Mouse (Mus musculus) erythroid progenitor cell, adult 5-6 weeks (primary cell): ENCODE measurements at regions not wholly inside any gene's neighbourhood (a gene's known extent, or its start where the extent isn't known, plus 50 kb on each side); places are given as distances from the start of the nearest gene placed in this dataset.
"Not testable (repeated sequence)": the region's sequence is repeated elsewhere in the genome, so short reads cannot be mapped to it uniquely, and the experiment has no call there.

Experiments
- ATAC-seq: replicated peaks from 2 replicates; pipeline ENCODE4 v1.8.0; 2016; ENCODE audit warnings: moderate number of reproducible peaks, mild to moderate bottlenecking, moderate TSS enrichment, inconsistent platforms; ENCODE audit not compliant: poor library complexity, low FRiP score, severe bottlenecking

DNA sequence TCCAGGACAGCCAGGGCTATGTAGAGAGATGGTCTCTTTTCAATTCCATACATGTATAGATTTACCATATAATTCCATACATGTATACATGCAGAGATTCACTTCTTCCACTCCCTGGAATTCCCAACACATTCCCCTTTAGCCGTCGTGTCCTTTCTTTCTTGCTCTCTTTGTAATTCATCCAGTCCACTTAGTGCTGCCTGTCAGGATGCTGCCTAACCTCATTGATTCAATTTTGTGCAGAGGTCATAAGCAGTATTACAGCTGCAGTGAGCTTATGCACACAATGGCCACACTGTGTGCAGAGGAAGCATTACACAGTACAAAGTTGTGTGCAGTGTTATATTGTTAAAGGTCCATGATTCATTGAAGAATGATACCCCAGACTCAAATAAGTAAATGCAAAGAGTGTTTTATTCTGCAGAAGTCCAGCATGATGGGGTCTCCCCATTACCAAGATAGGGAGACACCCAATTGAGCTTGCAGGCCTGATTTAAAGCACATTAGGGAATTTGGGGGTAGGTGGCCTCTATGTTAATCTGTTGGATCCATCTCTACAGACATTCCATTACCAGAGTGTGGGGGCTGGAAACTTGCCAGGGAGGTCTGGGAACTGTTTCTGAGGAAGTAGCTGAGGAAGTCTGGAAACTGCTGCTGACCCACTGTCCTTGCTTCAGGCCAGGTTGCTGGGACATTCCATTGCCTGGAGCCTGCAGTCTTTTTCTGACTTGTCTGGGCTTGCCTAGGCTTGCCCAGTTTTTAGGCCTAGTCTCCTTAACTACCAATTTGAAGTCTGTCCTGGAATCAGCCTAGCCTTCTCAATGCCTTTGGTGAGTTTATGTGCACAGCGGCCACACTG, 72.8 kb downstream of the Fam161a start:
- no peak for ATAC-seq

GRCm38 (mm10) chr11:23081616-23082015, 74.3 kb downstream of the Fam161a start:
- no peak for ATAC-seq

DNA sequence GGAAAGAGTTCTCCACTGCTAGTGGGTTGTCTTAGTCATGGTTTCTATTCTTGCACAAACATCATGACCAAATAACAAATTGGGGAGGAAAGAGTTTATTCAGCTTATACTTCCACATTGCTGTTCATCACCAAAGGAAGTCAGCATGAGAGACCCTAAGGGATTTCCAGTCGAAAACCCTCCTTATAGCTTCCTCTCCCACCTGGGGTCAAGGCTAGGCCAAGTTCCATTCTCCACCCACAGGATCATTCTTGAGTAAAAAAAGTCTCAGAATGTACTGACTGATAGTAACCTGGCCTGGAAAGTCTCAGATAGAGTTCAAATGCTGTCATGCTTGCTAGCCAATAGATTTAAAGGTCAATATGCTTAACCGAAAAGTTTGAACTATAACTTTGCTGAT, 76.5 kb downstream of the Fam161a start:
- ATAC-seq, result not testable (repeated sequence)

DNA sequence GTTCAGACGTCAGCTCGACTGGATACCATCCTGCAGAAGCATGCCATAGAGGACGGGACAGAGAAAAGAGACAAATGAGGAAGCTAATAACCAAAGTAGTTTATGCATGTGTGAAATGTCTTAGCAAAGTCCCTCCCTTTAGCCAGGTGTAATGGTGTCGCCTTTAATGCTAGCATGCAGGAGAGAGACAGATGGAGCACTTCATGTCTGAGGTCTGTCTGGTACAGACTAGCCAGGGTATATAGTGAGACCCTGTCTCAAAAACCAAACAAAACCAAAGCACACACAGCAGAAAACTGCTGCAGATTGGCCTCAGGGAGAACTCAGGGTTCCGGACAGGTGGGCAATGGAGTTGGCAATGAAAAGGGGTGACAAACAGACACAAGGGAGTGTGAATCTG, 88.0 kb downstream of the Fam161a start:
- ATAC-seq, result no peak

DNA sequence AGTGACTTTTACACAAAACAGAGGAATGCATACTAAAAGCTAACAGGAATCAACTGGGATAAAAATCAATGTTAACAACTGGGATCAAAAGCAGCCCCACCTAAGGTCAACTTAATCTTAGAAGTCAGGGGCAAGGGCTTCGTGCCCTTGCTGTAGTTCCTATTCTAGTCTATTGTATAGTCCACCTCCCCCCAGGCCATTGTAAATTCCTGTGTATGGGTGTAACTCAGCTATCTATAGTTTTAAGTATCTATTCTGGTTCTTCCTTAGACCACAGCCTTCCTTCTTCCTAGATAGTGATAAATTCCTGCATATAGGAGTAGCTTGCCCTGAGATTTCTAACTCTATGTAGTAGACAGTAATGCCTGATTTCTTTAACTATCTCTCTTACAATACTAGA, 88.4 kb downstream of the Fam161a start:
- ATAC-seq, result not testable (repeated sequence)

GRCm38 (mm10) chr11:23096451-23097222, 89.3 kb downstream of the Fam161a start:
- no peak for ATAC-seq

GRCm38 (mm10) chr11:23097223-23097490, 89.8 kb downstream of the Fam161a start:
- ATAC-seq, result no peak

GRCm38 (mm10) chr11:23114636-23115035, 107.3 kb downstream of the Fam161a start:
- no peak for ATAC-seq

DNA sequence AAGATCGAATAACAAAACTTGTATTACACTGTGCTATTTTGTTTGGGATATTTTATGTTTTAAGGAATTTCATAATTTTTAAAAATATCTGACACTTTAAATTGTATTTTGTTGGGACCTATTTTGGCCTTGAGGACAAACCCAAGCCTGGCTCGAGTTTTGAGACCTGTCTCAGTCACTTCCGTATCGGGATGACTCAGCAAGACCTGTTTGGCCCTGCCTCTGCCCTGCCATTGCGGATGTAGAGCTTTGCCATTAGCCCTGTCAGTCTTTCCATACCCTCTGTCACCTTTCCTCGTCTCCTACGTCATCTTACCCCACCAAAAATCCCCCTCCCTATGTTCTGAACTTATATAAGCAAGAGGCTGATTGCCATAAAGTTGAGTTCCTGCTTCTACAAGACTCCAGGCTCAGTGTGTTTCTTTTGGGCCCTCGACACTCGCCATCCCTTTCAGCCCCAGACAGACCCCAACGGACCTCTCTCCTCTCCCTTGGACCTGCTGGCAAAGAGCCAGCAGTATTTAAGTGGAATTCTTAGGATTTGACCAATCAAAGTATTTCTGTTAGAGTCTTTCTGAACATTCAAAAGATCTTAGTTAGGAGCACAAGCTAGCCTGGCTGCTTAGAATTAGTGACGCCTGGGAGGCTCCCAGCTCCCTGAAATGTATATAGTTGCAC, 113.3 kb downstream of the Fam161a start:
- ATAC-seq, result no peak

DNA sequence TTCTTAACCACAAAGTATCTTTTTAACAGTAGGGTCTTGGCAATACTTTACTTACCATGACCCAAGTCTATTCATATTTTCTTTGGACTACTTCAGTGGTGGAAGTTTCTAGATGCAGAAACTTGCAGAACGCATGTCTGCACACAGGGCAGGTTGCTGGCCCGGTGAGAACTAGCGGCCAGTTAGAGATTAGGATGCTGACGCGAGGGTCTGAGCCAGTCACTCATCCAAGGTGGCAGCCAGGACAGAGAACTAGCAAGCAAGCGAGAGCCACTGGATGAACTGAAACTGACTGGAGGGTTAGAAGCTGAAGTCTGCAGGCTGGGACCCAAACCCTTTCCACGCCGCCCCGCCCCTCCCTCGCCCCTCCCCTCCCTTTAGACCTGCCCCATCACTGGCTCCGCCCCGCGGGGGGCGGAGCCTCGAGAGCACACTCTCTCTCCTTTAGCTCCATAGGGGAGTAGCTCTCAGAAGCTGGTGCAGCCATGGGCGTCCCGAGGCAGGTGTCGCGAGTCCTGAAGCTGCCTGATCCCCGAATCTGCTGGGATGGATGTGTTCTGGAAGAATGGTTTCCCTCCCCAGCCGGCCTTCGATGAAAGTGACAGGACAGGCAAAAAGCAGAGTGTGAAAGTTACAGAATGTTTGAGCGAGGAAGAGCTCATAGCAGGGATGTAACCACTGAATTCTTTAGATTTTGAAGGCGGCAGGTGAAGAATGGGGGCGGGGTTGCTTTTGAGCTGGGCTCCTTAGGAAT, 117.0 kb downstream of the Fam161a start:
- peak; percentile 79 for ATAC-seq

GRCm38 (mm10) chr11:23131122-23131521, 123.8 kb downstream of the Fam161a start:
- no peak for ATAC-seq

GRCm38 (mm10) chr11:23131632-23132031, 124.2 kb upstream of the Xpo1 start:
- no peak for ATAC-seq

- no peak for ATAC-seq
These were observed 115.3 kb upstream of the Xpo1 start for GRCm38 (mm10) chr11:23140429-23141099.

- no peak for ATAC-seq
These were observed 114.6 kb upstream of the Xpo1 start for GRCm38 (mm10) chr11:23141100-23141837.

- no peak for ATAC-seq
These were observed 107.7 kb upstream of the Xpo1 start for GRCm38 (mm10) chr11:23148048-23148596.

DNA sequence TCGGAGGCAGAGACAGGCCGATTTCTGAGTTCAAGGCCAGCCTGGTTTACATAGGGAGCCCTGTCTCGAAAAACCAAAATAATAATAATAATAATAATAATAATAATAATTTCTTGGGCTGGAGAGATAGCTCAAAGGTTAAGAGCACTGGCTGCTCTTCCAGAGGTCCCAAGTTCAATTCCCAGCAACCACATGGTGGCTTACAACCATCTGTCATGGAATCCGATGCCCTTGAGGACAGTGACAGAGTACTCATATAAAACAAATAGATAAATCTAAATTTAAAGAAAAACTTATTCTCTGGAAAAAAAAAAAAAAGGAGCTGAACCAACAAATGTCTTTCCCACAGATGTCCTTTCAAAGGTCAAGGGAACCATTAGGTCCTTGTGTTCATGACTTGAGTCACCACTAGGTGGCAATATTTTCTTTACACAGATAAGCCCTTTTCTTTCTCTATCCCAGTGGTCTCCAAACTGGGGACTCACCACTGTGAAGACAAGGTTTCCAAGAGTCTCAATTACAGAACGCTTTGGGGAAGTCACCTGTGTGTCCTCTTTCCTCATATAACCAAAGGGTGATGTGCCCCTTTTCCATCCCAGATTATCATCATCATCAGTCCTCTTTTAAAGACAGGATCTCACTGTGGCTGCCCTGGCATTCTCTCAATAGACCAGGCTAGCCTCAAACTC, 106.1 kb upstream of the Xpo1 start:
- ATAC-seq, result peak; percentile 70

DNA sequence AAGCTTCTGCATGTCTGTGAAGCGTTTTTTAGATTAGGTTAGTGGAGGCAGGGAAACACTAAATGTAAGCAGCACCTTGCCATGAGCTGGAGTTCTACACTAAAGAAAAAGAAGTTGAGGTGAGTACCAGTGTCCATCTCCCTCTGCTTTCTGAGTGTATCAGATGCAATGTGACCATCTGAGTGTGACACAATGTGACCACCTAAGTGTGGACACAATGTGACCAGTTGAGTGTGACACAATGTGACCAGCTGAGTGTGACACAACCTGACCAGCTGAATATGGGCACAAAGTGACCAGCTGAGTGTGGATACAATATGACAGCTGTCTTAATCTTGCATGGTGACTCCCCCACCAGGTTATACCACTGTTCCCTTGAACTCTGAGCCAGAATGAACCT, 101.0 kb upstream of the Xpo1 start:
- ATAC-seq, result no peak
